Mouse (Mus musculus): Measurements from ENCODE around the gene Ovol2.
"Not testable (repeated sequence)": the region's sequence is repeated elsewhere in the genome, so short reads cannot be mapped to it uniquely, and the experiment has no call there.

The Ovol2 gene

DNA sequence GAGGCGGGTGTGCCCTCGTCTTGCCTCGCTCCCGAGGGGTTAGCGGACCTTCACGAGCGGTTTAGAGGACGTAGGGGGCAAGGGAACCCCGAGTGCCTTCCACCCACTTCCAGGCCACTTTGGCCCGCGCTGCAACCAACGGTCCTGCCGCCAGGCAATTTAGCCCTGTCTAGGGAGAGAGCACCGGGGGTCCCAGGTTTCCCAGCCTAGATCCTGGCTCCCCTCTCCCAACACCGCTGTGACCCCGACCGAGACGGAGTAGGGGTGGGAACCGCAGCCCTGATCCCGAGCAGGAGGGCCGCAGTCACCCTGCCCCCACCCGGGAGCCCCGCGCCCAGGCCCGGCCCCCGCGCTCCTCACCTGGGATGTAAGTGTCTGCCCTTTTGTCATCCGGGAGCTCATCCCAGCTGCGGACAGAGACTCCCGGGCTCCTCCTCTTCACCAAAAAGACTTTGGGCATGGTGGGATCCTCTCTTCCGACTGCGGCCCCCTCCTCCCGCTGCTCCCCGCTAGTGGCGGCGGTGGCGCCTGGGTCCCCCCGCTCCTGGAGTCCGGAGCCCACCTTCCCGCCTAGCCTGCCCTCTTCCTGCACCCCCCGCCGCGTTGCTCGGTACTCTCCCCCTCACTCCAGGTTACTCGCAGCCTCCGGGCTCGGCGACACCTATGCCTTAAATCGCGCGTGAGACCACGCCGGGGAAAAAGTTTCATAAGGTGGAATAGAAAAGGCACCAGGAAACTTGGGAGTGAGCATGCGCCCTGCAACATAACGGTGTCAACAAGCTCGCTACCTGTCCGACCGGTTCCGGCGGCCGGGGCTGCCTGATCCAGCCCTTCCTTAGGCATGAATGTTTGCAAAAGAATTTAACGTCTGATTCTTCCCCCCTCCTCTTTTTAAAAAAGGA is at the start of gene Ovol2:
Gene Ovol2, minus strand, starts transcription at position 746 of the 902 bp plus-strand sequence.
- no peak for DNase-seq (ENCODE audit: low read depth, low spot score)

DNA sequence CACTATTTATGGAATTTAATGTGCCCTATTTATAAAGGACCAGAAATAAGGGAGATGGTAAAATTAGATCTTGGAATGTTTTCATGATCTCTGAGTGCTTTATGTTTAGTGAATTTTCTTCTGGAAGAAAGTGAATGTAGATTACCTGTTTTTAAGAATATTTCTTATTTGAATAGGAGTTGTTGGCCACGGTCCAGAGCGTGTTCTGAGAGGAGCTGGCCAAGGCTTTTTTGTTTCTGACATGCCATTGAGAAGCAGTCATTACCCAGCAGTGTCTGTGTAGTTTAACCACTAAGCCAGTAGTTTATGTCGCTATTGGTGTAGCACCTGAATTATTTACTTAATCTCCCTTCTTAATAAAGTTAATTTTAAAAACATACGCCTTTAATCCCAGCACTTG is 49.8 kb upstream of the Ovol2 start:
- no peak for DNase-seq (ENCODE audit: low read depth, low spot score)

DNA sequence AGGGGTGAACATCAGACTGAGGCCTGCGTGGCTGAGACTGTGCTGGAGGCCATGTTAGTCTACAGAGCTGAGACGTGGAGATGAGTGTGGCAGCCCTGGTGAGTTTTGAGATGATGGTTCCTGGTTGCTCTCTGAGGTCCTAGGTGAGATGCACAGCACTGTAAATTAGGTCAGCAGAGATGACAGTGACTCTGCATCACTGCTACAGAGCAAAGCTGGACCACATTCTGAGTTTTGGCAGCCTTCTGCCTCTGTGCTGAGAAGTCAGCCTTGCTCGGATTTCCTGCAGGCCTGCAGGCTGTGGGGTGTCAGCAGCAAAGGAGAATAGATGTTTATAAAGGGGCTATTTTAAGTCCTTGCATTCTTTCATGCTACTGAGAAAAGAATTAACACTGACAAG is 49.3 kb upstream of the Ovol2 start:
- DNase-seq (ENCODE audit: low read depth, low spot score), result no peak

DNA sequence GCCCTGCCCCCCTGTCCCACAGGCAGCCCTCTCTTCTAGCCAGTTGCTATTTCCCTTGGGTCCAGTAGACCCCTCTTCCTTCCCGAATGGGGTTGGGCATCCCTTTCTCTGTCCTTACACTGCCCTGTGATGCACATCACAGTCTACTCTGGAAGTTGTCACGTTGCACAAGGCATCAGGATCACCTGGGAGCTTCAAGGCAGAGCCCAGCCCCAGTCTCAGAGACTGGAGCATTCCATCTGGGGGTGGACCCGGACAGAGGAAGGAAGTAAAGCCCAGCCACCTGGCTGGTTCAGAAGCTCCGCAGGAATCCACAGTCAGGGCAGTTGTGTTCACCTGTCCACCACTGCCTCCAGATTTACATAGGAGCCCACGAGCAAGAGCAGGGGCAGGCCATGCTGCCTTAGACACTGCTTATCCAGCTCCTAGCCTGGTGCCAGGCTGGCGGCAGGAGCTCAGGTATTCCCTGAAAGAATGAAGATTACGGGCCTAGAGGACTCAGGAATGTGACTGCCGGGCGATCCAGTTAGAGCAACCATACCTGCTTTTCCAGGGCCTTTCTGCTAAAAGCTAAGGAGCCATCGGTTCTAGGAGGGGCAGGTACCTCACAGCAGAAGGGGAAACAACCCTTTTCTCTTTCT is 43.2 kb upstream of the Ovol2 start:
- no peak for DNase-seq (ENCODE audit: low read depth, low spot score)

DNA sequence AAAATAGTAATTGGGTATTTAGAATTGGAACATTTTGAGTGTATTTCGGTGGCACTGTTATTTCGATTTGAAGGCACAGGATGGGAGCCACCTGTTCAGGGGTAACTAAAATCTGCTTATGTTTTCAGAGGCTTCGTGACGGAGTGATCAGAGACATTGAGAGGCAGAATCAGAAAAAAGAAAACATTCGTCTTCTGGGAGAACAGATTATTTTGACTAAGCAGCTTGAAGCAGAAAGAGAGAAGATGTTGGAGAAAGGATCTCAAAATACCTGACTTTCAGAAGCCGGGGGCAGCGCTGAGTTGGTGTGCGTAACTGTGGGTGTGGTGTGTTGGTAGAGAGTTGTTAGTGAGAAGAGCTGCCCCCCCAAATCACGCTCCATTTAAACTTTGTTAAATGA is 41.1 kb upstream of the Ovol2 start:
- DNase-seq (ENCODE audit: low read depth, low spot score), result no peak

DNA sequence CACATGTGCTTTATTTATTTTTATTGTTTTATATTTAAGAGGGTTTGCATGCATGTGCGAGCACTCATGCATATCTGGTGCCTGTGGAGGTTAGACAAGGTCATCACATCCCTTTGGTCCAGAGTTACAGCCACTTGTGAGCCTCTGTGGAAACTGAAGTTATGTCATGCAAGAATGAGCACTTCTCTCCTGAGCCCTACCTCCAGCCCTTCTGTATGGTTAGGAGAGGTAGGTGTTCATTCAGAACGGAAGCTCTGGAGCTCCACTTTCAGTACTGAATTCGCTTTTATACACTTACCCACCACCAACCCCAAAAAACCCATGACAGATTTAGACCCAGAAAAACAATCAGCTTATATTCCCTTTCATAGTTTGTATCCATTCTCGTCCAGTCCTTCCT is 39.6 kb upstream of the Ovol2 start:
- no peak for DNase-seq (ENCODE audit: low read depth, low spot score)

DNA sequence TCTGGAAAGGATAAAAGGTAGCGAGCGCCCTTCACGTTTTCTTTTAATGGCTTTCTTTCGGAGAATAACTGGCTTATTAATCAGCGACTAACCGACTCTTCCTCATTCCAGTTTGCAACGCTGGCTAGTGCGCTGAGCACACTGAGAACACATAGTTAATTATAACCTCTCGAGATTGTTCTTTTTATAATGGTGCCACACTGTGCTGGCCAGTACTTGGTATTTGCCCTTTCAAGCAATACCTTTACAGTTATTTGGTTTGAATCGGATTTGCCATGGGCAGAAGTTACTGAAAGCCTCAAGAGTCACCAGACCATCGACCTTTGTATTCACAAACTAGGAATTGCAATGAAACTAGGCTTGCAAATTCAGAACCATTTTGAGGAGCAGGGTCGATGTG is 37.6 kb upstream of the Ovol2 start:
- no peak for DNase-seq (ENCODE audit: low read depth, low spot score)

DNA sequence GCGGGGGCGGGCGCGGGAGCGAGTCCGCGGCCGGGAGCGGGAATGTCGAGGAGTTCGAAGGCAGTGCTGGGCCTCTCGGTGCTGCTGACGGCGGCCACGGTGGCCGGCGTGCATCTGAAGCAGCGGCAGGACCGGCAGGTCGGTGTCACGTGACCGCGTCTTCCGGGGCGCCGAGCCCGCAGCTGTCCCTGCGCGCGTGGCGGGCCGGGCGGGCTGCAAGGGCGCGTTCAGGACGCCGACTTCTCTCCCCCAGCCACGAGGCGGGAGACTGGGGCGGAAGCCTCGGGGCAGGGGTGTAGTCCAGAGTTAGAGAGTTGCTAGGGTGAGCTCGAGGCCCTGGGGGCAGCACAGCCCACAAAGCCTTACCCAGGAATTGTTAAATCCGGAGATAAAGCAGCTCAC is 37.1 kb upstream of the Ovol2 start:
- DNase-seq (ENCODE audit: low read depth, low spot score), result peak; percentile 74

DNA sequence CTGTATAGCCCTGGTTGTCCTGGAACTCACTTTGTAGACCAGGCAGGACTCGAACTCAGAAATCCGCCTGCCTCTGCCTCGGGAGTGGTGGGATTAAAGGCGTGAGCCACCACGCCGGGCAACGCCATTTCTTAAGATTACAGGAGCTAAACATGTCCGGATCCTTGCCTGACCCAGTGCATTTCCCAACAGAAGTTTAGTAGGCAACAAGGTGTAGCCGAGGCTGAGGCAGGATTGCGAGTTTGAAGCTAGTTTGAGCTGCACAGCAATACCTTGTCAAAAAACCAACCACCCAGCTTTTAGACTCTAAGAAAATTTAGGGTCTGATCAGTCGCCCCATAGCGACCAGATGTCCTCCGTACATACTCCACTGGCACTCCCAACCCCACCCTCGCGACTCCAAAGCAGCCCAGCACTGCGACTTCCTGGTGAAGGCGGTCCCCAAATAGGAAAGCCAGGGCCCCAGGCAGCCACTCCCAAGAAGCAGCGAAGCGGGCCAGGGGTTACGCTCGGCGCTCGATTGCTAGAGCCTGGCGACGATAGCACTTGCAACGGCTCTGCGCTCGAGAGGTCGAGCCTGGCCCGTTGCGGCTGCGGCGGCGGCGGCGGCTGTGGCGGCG is 36.6 kb upstream of the Ovol2 start, which contains the start of the genes Kat14 and Pet117:
Gene Kat14, plus strand, starts transcription at position 584 of the 620 bp plus-strand sequence.
Gene Pet117, plus strand, starts transcription at position 597 of the 620 bp plus-strand sequence.
- DNase-seq (ENCODE audit: low read depth, low spot score), result peak; percentile 96

DNA sequence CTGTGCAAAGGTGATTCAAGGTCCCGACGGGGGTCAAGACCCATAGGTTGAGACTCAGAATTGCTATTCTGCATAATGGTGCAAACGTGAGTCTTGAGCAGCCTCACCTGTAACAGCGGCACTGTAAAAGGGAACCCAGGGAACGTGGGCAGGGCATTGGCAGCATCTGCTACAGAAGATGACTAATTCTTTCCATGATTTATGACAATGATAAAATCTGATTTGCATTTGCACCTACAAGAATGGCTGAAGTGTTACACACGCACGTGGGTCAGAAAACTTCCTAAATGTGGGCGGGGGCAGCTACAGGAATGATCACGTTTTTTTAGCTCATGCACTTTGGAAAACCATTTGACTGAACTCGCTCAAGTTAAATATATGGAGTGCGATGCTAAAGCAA is 20.9 kb upstream of the Ovol2 start:
- DNase-seq (ENCODE audit: low read depth, low spot score), result no peak

DNA sequence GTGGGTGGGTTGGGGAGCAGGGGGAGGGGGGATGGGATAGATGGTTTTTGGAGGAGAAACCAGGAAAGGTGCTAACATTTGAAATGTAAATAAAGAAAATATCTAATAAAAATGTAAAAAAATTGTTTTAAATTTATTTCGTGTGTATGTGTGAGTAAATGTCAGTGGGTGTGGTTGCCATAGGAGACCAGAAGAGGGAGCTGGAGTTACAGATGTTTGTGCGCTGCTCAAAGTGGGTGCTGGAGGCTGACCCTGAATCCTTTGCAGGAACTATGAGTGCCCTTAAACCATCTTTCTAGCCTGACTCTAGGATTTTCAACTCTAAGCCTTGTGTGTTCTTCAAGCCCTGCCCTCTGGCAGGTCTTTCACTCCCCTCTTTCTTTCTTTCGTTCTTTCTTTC is 16.6 kb upstream of the Ovol2 start:
- no peak for DNase-seq (ENCODE audit: low read depth, low spot score)

DNA sequence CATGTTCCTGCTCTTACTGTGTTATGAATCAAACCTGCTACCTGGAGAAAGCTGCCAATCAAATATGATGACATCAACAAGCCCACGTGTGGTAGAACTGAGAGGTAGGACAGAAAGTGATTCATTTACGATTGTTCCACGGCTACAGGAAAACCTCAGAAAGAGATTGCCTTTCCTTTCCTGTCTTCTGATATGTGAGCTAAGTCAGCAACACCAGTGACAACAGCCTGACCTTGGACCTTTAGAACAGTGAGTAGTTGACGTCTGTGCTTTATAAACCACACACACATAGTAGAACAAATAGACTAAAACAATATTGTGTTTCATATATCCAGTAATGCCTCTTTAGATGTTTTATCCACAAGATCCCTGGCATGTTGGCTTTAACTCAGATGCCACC is 11.2 kb upstream of the Ovol2 start:
- DNase-seq (ENCODE audit: low read depth, low spot score), result no peak

DNA sequence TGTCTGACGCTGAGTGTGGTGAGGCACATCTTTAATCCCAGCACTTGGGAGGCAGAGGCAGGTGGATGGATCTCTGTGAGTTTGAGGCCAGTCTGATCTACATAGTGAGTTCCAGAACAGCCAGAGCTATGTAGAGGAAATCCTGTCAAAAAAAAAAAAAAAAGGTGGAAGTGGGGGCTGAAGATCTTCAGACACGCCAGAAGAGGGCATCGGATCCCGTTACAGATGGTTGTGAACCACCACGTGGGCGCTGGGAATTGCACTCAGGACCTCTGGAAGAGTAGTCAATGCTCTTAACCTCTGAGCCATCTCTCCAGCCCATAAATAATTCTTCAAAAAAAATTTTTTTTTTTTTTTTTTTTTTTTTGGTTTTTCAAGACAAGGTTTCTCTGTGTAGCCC is 6.2 kb upstream of the Ovol2 start:
- DNase-seq (ENCODE audit: low read depth, low spot score), result not testable (repeated sequence)

DNA sequence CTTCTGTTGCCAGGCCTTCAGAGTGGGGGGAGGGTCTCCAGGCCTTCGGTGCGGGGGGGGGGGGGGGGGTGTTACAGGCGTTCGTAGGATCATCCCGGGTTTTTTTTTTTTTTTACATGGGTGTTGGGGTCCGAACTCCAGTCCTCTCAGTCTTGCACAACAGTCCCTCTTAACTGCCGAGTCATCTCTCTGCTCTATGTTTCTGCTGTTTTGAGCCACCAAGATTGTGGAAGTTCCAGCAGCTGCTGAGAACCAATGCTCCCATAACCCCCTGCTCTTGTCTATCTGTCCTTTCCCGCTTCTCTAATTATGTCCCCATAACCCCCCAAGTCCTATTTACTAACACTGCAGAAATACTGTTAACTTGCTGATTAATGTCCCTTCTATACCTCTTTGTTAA is 5.8 kb upstream of the Ovol2 start:
- DNase-seq (ENCODE audit: low read depth, low spot score), result no peak

DNA sequence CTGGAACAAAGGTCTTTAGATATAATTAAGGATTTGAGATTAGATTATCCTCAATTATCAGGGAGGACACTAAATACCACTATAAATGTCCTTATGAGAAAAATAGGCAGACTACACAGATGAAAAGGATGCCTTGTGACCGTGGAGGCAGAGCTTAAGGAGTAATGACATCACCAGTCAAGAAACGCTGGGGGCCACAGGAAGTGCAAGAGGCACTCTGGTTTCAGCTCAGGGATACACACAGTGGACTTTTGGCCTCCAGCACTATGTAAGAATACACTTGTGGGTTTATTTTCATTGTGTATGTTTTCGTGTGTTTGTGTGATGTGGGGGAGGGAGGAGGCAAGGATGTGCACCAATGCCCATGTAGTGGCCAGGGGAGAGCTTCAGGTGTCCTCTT is 5.3 kb upstream of the Ovol2 start:
- DNase-seq (ENCODE audit: low read depth, low spot score), result no peak

DNA sequence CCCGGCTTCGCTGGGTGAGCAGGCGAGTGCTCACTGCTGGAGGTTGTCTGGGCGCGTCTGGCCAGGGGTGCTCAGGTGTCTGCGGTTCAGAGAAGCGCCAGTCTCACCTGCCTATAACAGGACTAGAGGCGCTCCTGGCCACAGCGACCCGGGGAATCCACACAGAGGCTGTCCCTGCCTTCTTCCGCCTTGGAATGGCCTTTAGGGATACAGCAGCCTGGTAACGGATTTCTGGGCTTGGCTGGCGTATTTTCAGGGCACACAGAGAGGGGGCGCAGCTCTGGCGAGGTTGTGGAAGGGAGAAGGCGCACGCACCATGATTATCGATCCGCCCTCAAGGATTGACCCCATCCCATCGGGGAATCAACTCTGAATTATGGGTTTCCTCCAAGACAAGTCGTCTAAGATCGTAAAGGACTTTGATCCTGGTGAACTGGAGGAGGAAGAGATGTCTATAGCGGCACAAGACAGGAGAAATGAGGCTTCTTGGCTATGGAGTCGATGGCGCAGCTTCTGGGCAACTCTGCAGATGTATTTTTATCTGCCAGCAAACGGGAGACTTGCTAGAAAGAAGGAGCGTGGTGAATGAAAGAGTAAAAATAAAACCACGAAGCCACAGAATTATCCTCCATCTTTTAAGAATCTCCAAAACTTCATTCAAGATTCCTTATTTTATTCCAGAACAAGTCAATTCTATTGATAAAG is 1.3 kb upstream of the Ovol2 start:
- no peak for DNase-seq (ENCODE audit: low read depth, low spot score)

DNA sequence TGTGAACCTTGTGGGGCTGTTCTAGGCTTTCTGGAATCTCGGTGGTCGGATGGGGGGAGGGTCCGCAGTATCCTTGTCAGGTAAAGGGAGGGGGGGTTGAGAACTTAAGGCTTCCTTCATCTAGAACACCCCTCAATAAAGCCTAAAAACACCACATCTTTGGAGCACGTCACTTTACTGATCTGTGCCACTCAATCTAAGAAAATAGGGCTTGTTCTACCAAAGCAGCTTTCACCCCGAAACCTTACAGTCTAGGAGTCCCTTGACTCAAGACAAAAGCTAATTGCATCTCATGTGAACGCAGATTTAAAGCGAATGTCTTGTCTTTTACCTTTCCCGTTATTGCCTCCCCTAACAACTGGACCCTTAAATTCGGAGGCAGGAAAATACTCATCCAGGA is 540 bp upstream of the Ovol2 start:
- DNase-seq (ENCODE audit: low read depth, low spot score), result no peak

DNA sequence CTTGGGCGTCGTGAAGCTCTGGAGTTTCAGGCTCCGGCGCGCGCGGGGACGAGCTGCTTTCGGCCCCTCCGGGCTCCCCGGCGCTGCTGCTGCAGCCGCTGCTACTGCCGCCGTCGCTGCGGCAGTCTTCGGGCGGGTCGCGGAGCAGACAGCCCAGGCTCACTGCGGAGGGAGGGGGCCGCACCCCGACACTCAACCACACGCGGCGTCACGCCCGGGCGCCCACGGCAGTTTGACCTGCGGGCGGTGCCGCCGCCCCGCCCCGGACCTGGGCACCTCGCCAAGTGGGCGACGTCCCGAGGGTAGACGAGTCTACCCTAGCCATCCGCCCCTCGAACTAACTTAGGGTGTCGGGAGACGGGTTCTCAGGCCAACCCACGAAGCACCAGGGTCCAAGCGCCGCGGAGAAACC is 980 bp downstream of the Ovol2 start:
- DNase-seq (ENCODE audit: low read depth, low spot score), result no peak

DNA sequence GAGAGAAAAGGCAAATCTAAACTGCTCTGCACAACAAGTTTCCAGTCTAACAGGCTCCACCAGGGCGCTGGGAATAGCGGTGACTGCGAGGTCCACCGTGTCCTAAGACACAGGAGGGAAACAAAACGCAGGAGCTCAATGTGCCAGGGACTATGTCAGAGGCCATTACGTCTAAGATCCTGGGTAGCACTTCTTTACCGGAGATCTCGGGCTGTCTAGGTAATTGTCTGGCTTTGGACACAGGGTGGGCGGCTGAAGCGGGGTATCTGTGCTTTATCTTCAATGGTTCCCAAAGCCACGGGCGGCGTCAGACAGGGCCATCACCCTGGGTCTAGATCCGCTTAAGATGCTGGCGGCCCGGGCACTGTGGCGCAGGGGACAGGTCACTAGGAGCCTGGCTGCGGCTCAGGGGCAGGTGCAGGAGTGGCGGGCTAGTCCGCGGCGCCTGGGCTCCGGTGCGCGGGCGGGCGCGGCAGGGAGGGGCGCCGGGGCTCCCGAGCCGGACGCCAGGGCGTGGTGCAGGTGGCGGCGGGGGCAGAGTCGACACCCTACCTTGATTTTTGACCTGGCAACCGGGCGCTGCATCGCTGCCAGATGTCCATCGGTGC is 1.5 kb downstream of the Ovol2 start:
- DNase-seq (ENCODE audit: low read depth, low spot score), result no peak

DNA sequence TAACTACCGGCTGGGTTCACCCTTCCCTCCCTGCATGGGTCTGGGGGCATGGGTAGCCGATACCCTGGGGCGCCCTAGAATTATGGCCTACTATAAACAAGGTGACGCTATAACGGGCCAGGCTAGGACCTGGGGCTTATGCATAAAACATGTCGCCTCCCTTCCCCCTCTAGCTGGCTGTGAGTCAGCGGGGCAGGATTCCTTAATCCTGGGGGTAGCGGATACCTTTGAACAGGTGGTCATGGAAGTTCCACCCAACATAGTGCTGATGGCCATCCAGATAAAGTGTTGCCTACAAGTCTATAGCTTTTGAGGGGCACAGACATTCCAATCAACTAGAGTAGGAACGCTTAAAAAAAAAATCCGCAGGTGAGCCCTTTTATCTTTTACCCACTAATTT is 2.0 kb downstream of the Ovol2 start:
- no peak for DNase-seq (ENCODE audit: low read depth, low spot score)

DNA sequence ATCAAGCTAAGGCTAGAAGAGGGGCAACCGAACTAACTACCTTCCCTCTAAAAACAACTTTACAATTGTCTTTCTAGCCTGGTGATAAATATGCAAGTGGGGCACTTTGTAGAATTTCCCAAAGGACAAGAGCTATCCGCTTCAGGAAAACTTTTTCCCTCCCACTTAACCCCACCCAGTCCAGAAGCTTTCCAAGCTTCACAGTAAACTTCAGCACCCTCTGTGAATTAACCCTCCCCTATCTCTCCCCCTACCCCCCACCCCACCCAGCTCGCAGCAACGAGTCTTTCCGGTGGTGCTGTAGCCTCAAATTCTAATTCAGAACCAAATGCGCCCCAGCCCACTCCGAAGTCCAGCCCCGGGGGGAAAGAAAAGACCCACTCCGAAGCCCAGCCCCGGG is 2.5 kb downstream of the Ovol2 start:
- DNase-seq (ENCODE audit: low read depth, low spot score), result no peak

DNA sequence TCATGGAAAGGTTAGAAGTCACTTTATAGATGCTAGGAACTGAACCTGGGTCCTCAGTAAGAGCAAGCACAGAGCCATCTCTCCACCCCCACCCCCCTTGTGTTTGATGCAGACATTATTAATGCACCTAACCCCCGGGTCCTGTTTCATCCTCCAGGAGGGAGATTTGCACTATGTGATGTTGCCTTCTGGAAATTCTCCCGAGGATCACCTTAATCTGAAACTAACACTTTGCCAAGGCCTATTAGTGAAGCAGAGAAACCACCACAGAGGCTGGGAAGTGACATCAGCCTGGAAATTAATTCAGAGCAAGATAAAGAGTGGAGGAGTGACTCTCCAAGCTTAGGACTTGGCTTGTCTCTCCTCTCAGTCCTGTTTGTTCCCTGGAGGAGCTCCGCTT is 7.7 kb downstream of the Ovol2 start:
- no peak for DNase-seq (ENCODE audit: low read depth, low spot score)

Data from 3T3-L1 (cell line).